Mouse (Mus musculus) neural tube, embryonic 11.5 days (tissue): ENCODE data around the gene Stim2. TPM values are rescaled to one million over a fixed set of nuclear protein-coding genes. Genes with fewer than 3 reads are reported as not detected.

Experiments
- ATAC-seq: fragments of 200-750 bp; cut with Nextera tagmentation; 2 replicates; pipeline ENCODE4 v1.8.0; 2017; ENCODE audit warnings: moderate number of reproducible peaks, mild to moderate bottlenecking, moderate TSS enrichment, moderate library complexity; ENCODE audit not compliant: insufficient read depth, low FRiP score, low TSS enrichment
- DNase-seq: peaks from one replicate; pipeline ENCODE4 v3.0.0-alpha.2; 2015; ENCODE audit warnings: low spot score
- H3K27ac ChIP-seq: fragments of 300-500 bp; sonication (generic); 2 replicates; pipeline ENCODE4 v1.5.1; 2014; ENCODE audit warnings: low read depth, mild to moderate bottlenecking, low read length
- H3K27me3 ChIP-seq: fragments of 300-500 bp; sonication (generic); 2 replicates; pipeline ENCODE4 v1.6.1; 2014; ENCODE audit warnings: mild to moderate bottlenecking, low read length, mixed read lengths; ENCODE audit not compliant: control insufficient read depth, insufficient read depth
- H3K36me3 ChIP-seq: fragments of 300-500 bp; sonication (generic); 2 replicates; pipeline ENCODE4 v1.6.1; 2014; ENCODE audit warnings: mild to moderate bottlenecking, low read length, moderate library complexity, mixed read lengths; ENCODE audit not compliant: control insufficient read depth, insufficient read depth
- H3K4me1 ChIP-seq: fragments of 300-500 bp; sonication (generic); 2 replicates; pipeline ENCODE4 v1.6.1; 2014; ENCODE audit warnings: low read length, mixed read lengths; ENCODE audit not compliant: control insufficient read depth, insufficient read depth
- H3K4me2 ChIP-seq: fragments of 300-500 bp; sonication (generic); 2 replicates; pipeline ENCODE4 v1.6.1; 2014; ENCODE audit warnings: low read depth, mild to moderate bottlenecking, moderate library complexity
- H3K4me3 ChIP-seq: fragments of 300-500 bp; sonication (generic); 2 replicates; pipeline ENCODE4 v1.5.1; 2014; ENCODE audit warnings: low read depth, low read length
- H3K9ac ChIP-seq: fragments of 300-500 bp; sonication (generic); 2 replicates; pipeline ENCODE4 v1.6.1; 2014; ENCODE audit warnings: mild to moderate bottlenecking, low read length
- H3K9me3 ChIP-seq: fragments of 300-500 bp; sonication (generic); 2 replicates; pipeline ENCODE4 v1.6.1; 2016; ENCODE audit warnings: low read length; ENCODE audit not compliant: control insufficient read depth
- WGBS: fragments of 180-500 bp; shearing (Covaris S2); extraction: QIAGEN DNeasy Blood & Tissue Kit; methylation state at CpG from one replicate; pipeline ENCODE4 v1.1.7; 2014; 5-methylcytosine and 5-hydroxymethylcytosine counted together
- polyA plus RNA-seq: library from polyadenylated mRNA; unstranded; fragments of >200 nt; fragmentation: Nextera tagmentation; extraction: Ambion mirVana; gene quantifications from 2 replicates; pipeline ENCODE4 v1.2.1, GENCODE M21; 2014

Gene Stim2
- polyA plus RNA-seq, 1 experiment from 2014 or later, result 22.7 TPM

DNA sequence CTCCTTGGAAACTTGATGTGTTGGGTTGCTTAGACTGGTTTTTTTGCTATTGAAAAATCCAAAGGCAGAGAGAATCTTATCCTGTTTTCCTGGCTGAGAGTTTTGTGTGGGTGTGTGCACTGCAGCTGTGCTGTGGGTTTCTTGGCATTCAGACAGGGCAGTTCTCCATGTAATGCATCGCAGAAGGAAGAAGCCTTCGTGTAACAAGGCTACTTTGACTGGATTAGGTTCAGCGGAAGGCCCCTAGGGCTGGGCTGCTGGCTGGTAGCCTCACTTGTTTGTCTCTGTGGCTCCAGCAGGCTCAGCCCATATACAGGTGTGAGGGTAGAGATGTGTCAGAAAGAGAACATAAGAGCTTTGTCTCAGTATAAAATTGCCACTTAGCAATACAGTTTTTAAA lies 102.6 kb downstream of the Stim2 start:
- H3K27ac ChIP-seq, result no peak overlapping the region
- H3K9me3 ChIP-seq, result no peaks in the 10 kb centered on the region
- H3K4me3 ChIP-seq, result no peak overlapping the region
- ATAC-seq (no peak), DNase-seq (no peak)
- 73% methylated on average over 3 of the region's 3 CpGs for WGBS
- no peak overlapping the region for H3K4me2 ChIP-seq
- H3K36me3 ChIP-seq, result no peaks in the 10 kb centered on the region
- no peaks in the 10 kb centered on the region for H3K27me3 ChIP-seq
- no peak overlapping the region for H3K9ac ChIP-seq
- no peaks in the 10 kb centered on the region for H3K4me1 ChIP-seq

DNA sequence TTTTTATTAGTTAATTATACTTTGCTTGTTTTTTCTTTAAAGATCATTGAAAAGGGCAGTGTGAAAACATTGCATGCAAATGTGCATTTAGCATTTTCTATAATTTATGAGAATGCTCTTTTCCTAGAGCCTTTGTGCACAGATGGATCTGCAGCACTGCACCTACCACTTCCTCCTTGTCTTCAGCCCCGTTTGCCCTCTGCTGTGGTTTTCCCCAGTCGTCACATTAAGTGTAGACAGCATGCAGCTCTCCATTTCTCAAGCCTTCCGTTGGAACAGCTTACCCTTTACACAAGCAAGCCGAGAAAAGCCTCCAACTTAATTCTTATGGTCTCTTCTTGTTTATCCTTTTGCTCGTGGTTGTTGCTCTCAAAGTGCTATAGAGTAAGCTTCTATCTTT lies 103.0 kb downstream of the Stim2 start:
- ATAC-seq, result no peak
- DNase-seq, result no peak

DNA sequence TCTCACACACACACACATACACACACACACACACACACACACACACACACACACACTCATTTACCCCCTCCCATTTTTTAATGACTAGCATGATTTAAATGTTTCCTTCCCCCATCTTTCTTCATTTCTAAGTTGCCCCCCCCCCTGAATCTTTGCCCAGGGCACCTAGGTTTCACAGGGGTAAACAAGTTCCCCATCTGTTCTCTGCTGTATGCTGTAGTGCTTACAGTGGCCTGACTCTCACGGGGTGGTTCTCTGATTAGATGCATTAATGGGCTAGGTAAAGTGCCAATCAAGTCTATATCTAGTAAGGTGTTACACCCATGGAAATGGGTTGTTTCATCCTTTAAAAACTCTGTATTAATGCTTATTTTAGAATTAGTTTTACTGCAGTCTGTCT lies 103.7 kb downstream of the Stim2 start:
- Histone ChIP-seq H3K4me3 (no peak overlapping the region), H3K36me3 (no peaks in the 10 kb centered on the region), H3K4me1 (no peaks in the 10 kb centered on the region), H3K27me3 (no peaks in the 10 kb centered on the region), H3K27ac (no peak overlapping the region), H3K4me2 (no peak overlapping the region), H3K9ac (no peak overlapping the region), H3K9me3 (no peaks in the 10 kb centered on the region)
- DNase-seq (no peak), ATAC-seq (no peak)
- WGBS, result 79% methylated on average over 1 of the region's 1 CpGs

More for the DNA sequence above, 103.0 kb downstream of the Stim2 start:
- no peak overlapping the region for H3K9ac ChIP-seq
- H3K27me3 ChIP-seq, result no peaks in the 10 kb centered on the region
- no peak overlapping the region for H3K4me3 ChIP-seq
- WGBS, result 69% methylated on average over 5 of the region's 5 CpGs
- H3K9me3 ChIP-seq, result no peaks in the 10 kb centered on the region
- no peaks in the 10 kb centered on the region for H3K4me1 ChIP-seq
- H3K4me2 ChIP-seq, result no peak overlapping the region
- no peak overlapping the region for H3K27ac ChIP-seq
- no peaks in the 10 kb centered on the region for H3K36me3 ChIP-seq

DNA sequence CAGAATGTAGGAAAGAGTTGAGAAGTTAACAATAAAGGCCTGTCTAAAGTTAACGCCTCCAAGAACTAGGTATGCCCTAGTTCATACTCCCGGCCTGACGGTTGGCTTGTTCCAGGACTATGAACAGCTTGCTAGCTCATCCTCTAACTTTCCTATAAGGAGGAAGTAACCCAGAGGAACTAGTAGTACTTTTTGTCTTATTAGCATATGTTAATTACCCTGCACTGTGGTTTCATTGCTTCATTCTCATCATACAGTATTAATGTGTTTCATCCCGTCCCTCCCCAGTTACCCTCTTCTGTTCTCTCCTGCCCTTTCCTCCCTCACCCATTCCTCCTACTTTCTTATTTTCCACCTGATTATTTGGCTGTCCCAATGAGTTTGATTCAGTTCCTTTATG lies 108.4 kb downstream of the Stim2 start:
- Histone ChIP-seq H3K27me3 (no peaks in the 10 kb centered on the region), H3K4me1 (no peaks in the 10 kb centered on the region), H3K9ac (no peak overlapping the region), H3K4me3 (no peak overlapping the region), H3K4me2 (no peak overlapping the region), H3K27ac (no peak overlapping the region), H3K36me3 (no peaks in the 10 kb centered on the region; the same call in 1 of the 2 replicates), H3K9me3 (no peaks in the 10 kb centered on the region)
- ATAC-seq (no peak), DNase-seq (no peak)
- 86% methylated on average over 4 of the region's 4 CpGs for WGBS

DNA sequence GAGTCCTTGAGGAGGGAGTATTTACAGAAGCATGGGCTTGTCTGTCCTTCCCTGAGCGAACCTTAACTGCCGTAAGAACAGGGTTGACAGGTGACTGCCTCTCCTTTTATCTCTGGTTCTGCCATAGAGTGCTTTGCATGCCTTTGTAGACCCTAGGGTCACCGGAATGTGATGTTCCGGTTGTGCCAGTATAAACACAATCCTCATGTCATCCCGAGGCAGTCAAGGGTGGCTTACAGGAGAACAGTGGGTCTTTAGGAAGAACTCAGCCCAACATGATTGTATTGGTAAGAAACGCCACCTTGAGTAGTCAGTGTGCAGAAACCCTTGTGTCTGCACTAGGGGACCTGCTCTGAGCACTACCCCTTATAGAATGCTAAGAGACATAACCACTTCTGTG lies 108.8 kb downstream of the Stim2 start:
- H3K4me3 ChIP-seq, result no peak overlapping the region
- H3K27me3 ChIP-seq, result no peaks in the 10 kb centered on the region
- no peak overlapping the region for H3K27ac ChIP-seq
- 80% methylated on average over 6 of the region's 6 CpGs for WGBS
- H3K9me3 ChIP-seq, result no peaks in the 10 kb centered on the region
- DNase-seq, result no peak
- H3K36me3 ChIP-seq, result no peaks in the 10 kb centered on the region; the same call in 1 of the 2 replicates
- no peak overlapping the region for H3K4me2 ChIP-seq
- ATAC-seq, result no peak
- no peaks in the 10 kb centered on the region for H3K4me1 ChIP-seq
- no peak overlapping the region for H3K9ac ChIP-seq

DNA sequence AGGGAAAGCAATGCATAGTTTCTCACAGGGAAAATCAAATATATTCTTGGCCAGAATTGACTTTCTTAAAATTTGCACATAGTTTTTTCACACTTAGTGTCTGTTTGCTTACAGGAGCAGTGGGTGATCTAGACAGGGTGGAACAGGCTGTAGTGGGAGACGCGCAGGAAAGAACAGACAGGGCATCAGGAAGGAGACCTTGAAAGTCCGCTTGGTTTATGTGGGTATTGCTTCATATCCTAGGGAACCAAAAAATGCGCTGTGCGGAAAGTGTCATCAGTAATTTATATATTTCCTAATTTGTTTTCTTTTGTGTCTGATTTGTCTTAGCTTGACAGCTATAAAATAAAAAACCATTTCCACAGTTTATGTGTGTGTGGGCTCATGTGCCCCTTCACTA lies 110.8 kb downstream of the Stim2 start:
- ATAC-seq (no peak), DNase-seq (no peak)
- Histone ChIP-seq H3K9me3 (no peaks in the 10 kb centered on the region), H3K9ac (no peak overlapping the region), H3K4me2 (no peak overlapping the region), H3K27ac (no peak overlapping the region), H3K27me3 (no peaks in the 10 kb centered on the region), H3K4me3 (no peak overlapping the region), H3K36me3 (no peaks in the 10 kb centered on the region; the same call in 1 of the 2 replicates), H3K4me1 (no peaks in the 10 kb centered on the region)
- 92% methylated on average over 5 of the region's 5 CpGs for WGBS

DNA sequence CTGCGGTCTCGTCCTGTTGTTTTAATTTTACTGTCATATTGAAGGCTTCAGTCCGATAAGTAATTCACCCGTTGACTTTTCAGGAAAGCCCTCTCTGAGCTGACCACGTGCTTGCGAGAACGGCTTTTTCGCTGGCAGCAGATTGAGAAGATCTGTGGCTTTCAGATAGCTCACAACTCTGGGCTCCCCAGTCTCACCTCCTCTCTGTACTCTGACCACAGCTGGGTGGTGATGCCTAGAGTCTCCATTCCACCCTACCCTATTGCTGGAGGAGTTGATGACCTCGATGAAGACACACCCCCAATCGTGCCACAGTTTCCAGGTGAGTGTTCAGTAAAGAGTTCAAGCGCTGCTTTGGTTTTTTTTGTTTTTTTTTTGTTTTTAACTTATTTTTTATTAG lies 112.5 kb downstream of the Stim2 start:
- H3K36me3 ChIP-seq, result no peaks in the 10 kb centered on the region; the same call in 1 of the 2 replicates
- no peak overlapping the region for H3K4me2 ChIP-seq
- DNase-seq (no peak), ATAC-seq (no peak)
- WGBS, result 94% methylated on average over 11 of the region's 11 CpGs
- H3K4me1 ChIP-seq, result no peaks in the 10 kb centered on the region
- H3K9me3 ChIP-seq, result no peaks in the 10 kb centered on the region
- no peak overlapping the region for H3K9ac ChIP-seq
- H3K27me3 ChIP-seq, result no peaks in the 10 kb centered on the region
- H3K27ac ChIP-seq, result no peak overlapping the region
- H3K4me3 ChIP-seq, result no peak overlapping the region

DNA sequence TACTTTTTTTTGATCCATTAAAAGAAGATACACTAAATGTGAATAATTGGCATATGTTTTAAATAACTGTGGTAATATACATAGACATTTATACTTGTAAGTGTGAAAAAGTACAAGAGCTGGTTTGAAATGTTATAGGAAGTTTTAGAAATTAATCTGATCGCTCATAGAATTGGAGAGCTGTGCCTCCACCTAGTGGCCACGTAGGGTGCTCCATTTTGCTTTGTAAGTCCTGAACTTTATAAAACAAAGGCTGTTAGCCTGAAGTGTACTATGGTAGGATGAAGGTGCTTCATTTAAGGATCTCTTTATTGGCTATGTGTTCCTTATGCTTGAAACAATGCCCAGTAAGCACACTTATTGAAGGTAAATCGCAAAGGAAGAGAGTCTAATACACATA lies 115.0 kb downstream of the Stim2 start:
- no peaks in the 10 kb centered on the region for H3K9me3 ChIP-seq
- no peak overlapping the region for H3K4me2 ChIP-seq
- 38% methylated on average over 3 of the region's 3 CpGs for WGBS
- no peak overlapping the region for H3K27ac ChIP-seq
- H3K4me1 ChIP-seq, result no peaks in the 10 kb centered on the region
- H3K9ac ChIP-seq, result no peak overlapping the region
- no peaks in the 10 kb centered on the region for H3K27me3 ChIP-seq
- H3K4me3 ChIP-seq, result no peak overlapping the region
- DNase-seq (peak; percentile 55), ATAC-seq (no peak)
- H3K36me3 ChIP-seq, result no peaks in the 10 kb centered on the region; the same call in 1 of the 2 replicates

DNA sequence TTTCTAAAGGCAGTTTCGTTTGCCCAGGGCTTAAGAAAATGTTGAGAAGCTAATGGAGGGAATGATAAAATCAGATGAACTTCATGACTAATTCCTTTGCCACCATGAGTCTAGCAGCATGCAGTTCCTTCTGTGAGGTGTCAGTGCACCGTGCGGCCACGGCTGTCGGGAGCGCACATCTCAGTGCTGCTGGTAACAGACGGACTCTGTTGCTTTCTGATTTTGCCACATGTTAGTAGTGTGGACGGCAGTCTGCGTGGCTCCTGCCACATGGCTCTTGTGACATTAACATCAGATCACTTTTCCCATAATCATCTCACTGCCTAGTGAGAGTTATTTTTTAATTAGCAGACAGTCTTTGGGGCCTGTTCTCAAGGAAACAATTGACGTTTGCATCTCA lies 118.2 kb downstream of the Stim2 start:
- ATAC-seq (no peak), DNase-seq (no peak)
- Histone ChIP-seq H3K27ac (no peak overlapping the region), H3K4me2 (no peak overlapping the region), H3K27me3 (no peaks in the 10 kb centered on the region), H3K9me3 (no peaks in the 10 kb centered on the region), H3K4me3 (no peak overlapping the region), H3K36me3 (no peaks in the 10 kb centered on the region), H3K9ac (no peak overlapping the region), H3K4me1 (no peaks in the 10 kb centered on the region)
- 90% methylated on average over 10 of the region's 10 CpGs for WGBS
